Mouse (Mus musculus) liver, embryonic 16.5 days (tissue): ENCODE measurements around the gene Pcnt. TPM values are rescaled to one million over a fixed set of nuclear protein-coding genes. Genes with fewer than 3 reads are reported as not detected.

Source experiments
- ATAC-seq: fragments of 200-750 bp; cut with Nextera tagmentation; 2 replicates; pipeline ENCODE4 v1.8.0; 2017; ENCODE audit warnings: low read depth, mild to moderate bottlenecking, moderate number of reproducible peaks, moderate library complexity
- H3K27ac ChIP-seq: fragments of 300-500 bp; sonication (generic); 2 replicates; pipeline ENCODE4 v1.5.1; 2014; ENCODE audit warnings: mild to moderate bottlenecking, low read length
- H3K27me3 ChIP-seq: fragments of 300-500 bp; sonication (generic); 2 replicates; pipeline ENCODE4 v1.6.1; 2014; ENCODE audit warnings: low read depth, low read length, mixed read lengths; ENCODE audit not compliant: control insufficient read depth, insufficient read depth
- H3K36me3 ChIP-seq: fragments of 300-500 bp; sonication (generic); 2 replicates; pipeline ENCODE4 v1.6.1; 2014; ENCODE audit warnings: mild to moderate bottlenecking; ENCODE audit not compliant: control insufficient read depth, insufficient read depth
- H3K4me1 ChIP-seq: fragments of 300-500 bp; sonication (generic); 2 replicates; pipeline ENCODE4 v1.6.1; 2014; ENCODE audit warnings: low read depth, low read length, mixed read lengths; ENCODE audit not compliant: control insufficient read depth
- H3K4me2 ChIP-seq: fragments of 300-500 bp; sonication (generic); 2 replicates; pipeline ENCODE4 v1.6.1; 2014; ENCODE audit warnings: low read depth, low read length, mixed read lengths
- H3K4me3 ChIP-seq: fragments of 300-500 bp; sonication (generic); 2 replicates; pipeline ENCODE4 v1.5.1; 2014; ENCODE audit warnings: low read depth, mild to moderate bottlenecking, low read length
- H3K9ac ChIP-seq: fragments of 300-500 bp; sonication (generic); 2 replicates; pipeline ENCODE4 v1.6.1; 2014; ENCODE audit warnings: low read depth, low read length
- H3K9me3 ChIP-seq: fragments of 300-500 bp; sonication (generic); replicated peaks from 2 replicates; pipeline ENCODE4 v1.6.1; 2016; ENCODE audit warnings: low read length; ENCODE audit not compliant: control insufficient read depth
- WGBS: fragments of 180-500 bp; shearing (Covaris S2); extraction: QIAGEN DNeasy Blood & Tissue Kit; methylation state at CpG from one replicate; pipeline ENCODE4 v1.1.7; 2014; ENCODE audit not compliant: insufficient replicate concordance; 5-methylcytosine and 5-hydroxymethylcytosine counted together
- polyA plus RNA-seq: library from polyadenylated mRNA; unstranded; fragments of >200 nt; fragmentation: Nextera tagmentation; extraction: Ambion mirVana; gene quantifications from 2 replicates; pipeline ENCODE4 v1.2.1, GENCODE M21; 2015

Gene Pcnt
- polyA plus RNA-seq, 1 experiment from 2014 or later: 7.9 TPM

DNA sequence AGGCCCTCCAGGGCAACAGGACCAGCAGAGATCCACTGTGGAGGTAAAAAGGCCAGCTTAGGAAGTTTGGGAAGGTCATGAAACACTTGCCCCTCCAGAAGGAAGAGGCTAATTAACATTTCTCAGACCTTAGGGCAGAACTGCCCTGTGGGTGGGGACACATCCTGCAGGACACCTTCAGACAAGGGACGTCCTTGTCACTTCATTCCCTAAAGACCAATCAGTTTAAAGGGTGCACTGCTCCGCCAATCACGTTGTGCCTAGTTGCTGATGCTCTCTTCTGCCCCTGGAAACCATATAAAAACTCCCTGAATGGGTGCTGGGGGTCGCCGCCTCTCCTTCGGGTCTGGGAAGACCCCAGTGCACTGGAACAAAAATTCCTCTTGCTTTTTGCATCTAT is 20.1 kb upstream of the Pcnt start:
- Histone ChIP-seq H3K9ac (no peak overlapping the region), H3K9me3 (0 out of 2 replicates have a peak, but pooled peaks cover 2% of the 10 kb centered on the region), H3K4me2 (no peak overlapping the region), H3K27ac (no peak overlapping the region), H3K36me3 (no peaks in the 10 kb centered on the region), H3K4me3 (no peak overlapping the region), H3K4me1 (peaks cover 1% of the 10 kb centered on the region; the same call in 1 of the 2 replicates), H3K27me3 (no peaks in the 10 kb centered on the region)
- ATAC-seq: no peak
- WGBS: 73% methylated on average over 6 of the region's 6 CpGs

GRCm38 (mm10) chr10:76462312-76462711 is 19.7 kb upstream of the Pcnt start:
- WGBS: 68% methylated on average over 7 of the region's 7 CpGs
- Histone ChIP-seq H3K4me1 (no peaks in the 10 kb centered on the region), H3K9me3 (0 out of 2 replicates have a peak, but pooled peaks cover 2% of the 10 kb centered on the region), H3K27me3 (no peaks in the 10 kb centered on the region), H3K36me3 (no peaks in the 10 kb centered on the region), H3K9ac (no peak overlapping the region), H3K4me2 (no peak overlapping the region), H3K27ac (no peak overlapping the region), H3K4me3 (no peak overlapping the region)
- ATAC-seq: no peak

DNA sequence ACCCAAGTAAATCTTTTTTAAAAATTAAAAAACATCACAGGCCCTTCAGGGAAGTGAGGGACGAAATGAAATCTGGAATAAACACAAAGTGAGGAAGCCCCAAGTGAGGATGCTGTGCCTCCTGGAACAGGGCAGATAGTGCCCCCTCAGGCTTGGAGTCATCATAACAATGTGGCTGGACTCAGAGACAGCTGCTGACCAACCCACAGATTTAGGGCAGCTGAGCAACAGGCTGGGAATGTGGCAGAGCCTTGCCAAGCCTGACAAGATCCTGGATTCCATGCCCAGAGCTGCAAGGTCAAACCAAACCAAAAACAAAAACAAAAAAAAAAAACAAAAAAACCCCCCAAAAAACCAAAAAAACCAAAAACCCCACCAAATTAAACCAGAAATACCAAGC is 18.7 kb upstream of the Pcnt start:
- 70% methylated on average over 1 of the region's 1 CpGs for WGBS
- ATAC-seq: no peak
- Histone ChIP-seq H3K27me3 (no peaks in the 10 kb centered on the region), H3K9ac (no peak overlapping the region), H3K36me3 (no peaks in the 10 kb centered on the region), H3K4me3 (no peak overlapping the region), H3K27ac (no peak overlapping the region), H3K4me2 (no peak overlapping the region), H3K4me1 (no peaks in the 10 kb centered on the region), H3K9me3 (0 out of 2 replicates have a peak, but pooled peaks cover 2% of the 10 kb centered on the region)

- WGBS: 51% methylated on average over 5 of the region's 5 CpGs
- no peak overlapping the region for H3K27ac ChIP-seq
Measured at GRCm38 (mm10) chr10:76455289-76455688, 12.7 kb upstream of the Pcnt start.

DNA sequence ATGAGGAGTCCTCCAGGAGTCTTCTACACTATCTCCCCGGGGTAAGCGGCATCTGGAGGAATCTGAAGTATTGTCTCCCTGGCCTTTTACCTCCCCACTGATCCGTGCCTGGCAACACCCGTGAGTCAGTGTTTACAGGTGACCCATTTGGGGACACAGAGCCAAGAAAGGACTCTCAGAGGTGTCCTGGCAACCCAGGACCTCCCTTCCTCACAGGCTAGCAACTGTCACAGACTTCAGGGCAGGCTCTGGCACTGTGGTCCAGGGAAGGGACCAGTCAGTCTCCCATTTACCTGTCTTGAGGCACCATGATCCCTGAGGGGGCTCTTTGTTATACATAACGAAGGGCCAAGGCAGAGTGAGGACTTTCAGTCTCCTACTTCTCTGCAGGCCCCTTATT is 6.3 kb upstream of the Pcnt start, which contains the start of gene 2610028H24Rik:
2610028H24Rik (plus strand) TSS at position 231 of the 400 bp plus-strand sequence.
- WGBS: 65% methylated on average over 5 of the region's 5 CpGs
- Histone ChIP-seq H3K36me3 (no peaks in the 10 kb centered on the region), H3K4me2 (no peak within 1 kb of the TSS), H3K4me3 (no peak within 1 kb of the TSS), H3K27me3 (no peaks in the 10 kb centered on the region), H3K9ac (no peak within 1 kb of the TSS), H3K27ac (no peak within 1 kb of the TSS), H3K4me1 (peaks cover 12% of the 10 kb centered on the region), H3K9me3 (no peaks in the 10 kb centered on the region)
- no peak for ATAC-seq

More at GRCm38 (mm10) chr10:76455289-76455688, 12.7 kb upstream of the Pcnt start:
- Histone ChIP-seq H3K9me3 (0 out of 2 replicates have a peak, but pooled peaks cover 2% of the 10 kb centered on the region), H3K4me3 (no peak overlapping the region), H3K36me3 (no peaks in the 10 kb centered on the region), H3K4me2 (no peak overlapping the region), H3K9ac (no peak overlapping the region), H3K4me1 (no peaks in the 10 kb centered on the region), H3K27me3 (no peaks in the 10 kb centered on the region)
- no peak for ATAC-seq

DNA sequence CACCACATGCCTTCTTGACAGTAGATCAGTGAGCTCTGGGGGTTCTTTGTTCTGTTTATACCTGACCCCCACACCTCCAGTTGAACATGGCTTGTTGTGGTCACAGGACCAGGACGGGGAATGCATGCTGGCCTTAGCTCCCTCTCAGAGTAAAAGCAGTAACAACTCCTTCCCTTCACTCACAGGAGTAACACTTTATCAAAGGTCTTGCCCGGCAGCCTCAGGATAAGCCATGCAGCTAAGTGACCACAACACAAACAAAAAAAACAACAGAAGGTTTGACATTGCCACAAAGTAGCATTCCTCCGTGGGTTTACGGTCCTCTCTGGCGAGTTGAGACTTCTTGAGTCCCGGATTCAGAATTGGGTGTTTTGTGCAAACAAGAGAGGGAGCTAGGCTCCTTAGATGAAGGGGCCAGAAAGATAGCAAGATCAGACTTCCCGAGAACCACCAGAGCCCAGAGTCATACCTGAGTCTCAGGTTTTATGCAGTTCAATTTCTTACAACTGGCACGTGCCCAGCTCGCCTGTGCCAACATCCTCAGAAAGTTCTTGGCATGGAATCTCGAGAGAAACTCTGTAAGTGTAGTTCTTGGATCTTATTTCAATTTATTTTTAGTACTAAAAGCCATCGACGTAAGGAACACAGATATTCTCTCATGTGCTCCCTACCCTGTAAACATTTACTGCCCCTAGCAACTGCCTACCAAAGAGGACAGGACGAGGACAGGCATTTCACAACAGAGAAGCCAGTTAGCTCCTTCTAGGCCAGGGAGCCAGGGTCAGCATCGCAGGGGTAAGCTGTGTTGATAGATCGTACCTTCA is 5.0 kb upstream of the Pcnt start:
- H3K4me1 ChIP-seq: peaks cover 20% of the 10 kb centered on the region
- no peak overlapping the region for H3K4me2 ChIP-seq
- no peaks in the 10 kb centered on the region for H3K27me3 ChIP-seq
- H3K9me3 ChIP-seq: no peaks in the 10 kb centered on the region
- no peak overlapping the region for H3K4me3 ChIP-seq
- no peak overlapping the region for H3K9ac ChIP-seq
- no peaks in the 10 kb centered on the region for H3K36me3 ChIP-seq
- ATAC-seq: no peak
- WGBS: 59% methylated on average over 15 of the region's 15 CpGs
- no peak overlapping the region; the same call in 1 of the 2 replicates for H3K27ac ChIP-seq

- no peak overlapping the region for H3K9ac ChIP-seq
Measured at GRCm38 (mm10) chr10:76445996-76446681, 3.6 kb upstream of the Pcnt start.

DNA sequence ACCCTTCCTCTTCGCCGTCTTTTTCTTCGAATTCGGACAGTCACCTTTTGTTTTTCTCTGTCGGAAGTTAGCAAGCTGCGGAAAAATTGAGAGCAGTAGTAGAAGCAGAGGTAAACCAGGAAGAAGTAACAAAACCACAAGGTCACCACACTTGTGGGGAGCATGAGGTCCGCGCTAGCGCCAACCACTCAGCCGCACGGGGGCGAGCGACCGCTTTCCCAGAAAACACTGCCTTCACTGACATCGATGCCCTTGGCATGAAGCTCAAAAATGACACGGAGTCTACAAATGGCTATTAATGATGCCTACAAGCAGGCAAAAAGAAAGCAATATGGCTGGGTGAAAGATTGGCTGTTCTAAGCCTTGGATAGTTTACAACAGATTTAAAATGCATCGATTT is 2.3 kb downstream of the Pcnt start, which contains the start of gene AC141477.1:
AC141477.1 (minus strand) TSS at position 164 of the 400 bp plus-strand sequence.
- Histone ChIP-seq H3K9ac (no peak within 1 kb of the TSS), H3K9me3 (no peaks in the 10 kb centered on the region), H3K4me1 (peaks cover 20% of the 10 kb centered on the region), H3K4me3 (peak within 1 kb of the TSS; percentile 92), H3K36me3 (peaks cover 19% of the 10 kb centered on the region), H3K27ac (no peak within 1 kb of the TSS), H3K4me2 (peak within 1 kb of the TSS; percentile 78), H3K27me3 (no peaks in the 10 kb centered on the region)
- no peak for ATAC-seq
- WGBS: 88% methylated on average over 17 of the region's 17 CpGs

More at GRCm38 (mm10) chr10:76445996-76446681, 3.6 kb upstream of the Pcnt start:
- Histone ChIP-seq H3K9me3 (no peaks in the 10 kb centered on the region), H3K36me3 (no peaks in the 10 kb centered on the region), H3K27me3 (no peaks in the 10 kb centered on the region), H3K4me3 (no peak overlapping the region), H3K4me1 (peaks cover 26% of the 10 kb centered on the region), H3K27ac (peak overlapping the region; percentile 54), H3K4me2 (no peak overlapping the region)
- WGBS: 18% methylated on average over 4 of the region's 4 CpGs
- no peak for ATAC-seq
